Mouse (Mus musculus): ENCODE measurements at regions not wholly inside any gene's neighbourhood (a gene's known extent, or its start where the extent isn't known, plus 50 kb on each side); places are given as distances from the start of the nearest gene placed in this dataset.

DNA sequence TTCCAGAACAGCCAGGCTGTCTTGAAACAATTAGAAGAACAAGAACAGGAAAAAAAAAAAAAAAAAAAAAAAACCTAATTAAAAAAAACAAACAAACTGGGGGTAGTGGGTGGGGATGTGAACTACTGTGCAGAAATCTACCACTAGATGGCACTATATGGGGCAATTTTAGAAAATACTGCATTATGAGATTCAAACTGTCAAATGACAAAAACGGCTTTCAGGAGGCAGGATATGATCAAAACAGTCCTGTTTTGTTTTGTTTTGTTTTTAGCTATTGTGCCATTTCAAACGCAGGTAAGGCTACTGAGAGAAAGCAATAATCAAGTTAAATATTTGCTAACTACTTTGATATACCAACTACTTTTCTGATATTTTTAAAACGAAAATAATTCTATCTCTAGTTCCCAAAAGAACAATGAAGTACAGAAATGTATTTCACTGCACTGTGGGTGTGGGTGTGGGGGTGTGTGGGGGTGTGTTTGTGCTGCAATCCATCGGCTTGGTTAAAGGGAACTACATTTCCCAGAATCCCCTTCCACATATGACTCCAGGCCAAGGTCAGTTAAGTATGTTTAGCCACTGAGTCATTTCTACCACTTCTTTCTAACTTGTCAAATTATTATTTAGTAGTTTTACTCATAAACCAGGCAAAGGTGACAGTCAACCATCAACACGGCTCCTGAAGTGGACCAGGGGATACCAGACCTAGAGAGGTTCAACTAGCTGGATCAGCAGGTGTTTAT is 207.7 kb upstream of the Mkln1 start:
- TF ChIP-seq GATA1 (IDR thresholded peaks at IDR 0.05; ENCODE audit: low read length) = no peak

DNA sequence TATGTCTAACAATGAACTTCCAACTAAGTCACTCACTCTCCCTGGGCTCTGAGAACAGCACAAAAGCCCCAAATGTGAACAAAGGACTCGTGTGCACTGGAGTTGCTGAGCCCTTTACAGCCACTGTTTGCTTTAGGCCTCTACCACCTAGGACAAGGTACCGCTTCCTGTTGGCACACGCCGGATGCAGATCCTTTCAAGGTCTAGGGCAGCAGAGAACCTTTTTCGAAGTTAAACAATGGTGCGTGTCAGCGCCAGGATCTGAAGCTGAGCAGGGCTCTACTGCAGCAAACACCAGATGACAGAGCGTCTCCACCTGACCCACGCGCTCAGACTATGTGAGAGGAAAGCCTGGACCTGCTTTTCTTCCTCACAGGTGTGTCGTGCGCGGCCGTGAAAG is 207.0 kb upstream of the Mkln1 start:
- no peak for TF ChIP-seq GATA1 (IDR thresholded peaks at IDR 0.05; ENCODE audit: low read length)

DNA sequence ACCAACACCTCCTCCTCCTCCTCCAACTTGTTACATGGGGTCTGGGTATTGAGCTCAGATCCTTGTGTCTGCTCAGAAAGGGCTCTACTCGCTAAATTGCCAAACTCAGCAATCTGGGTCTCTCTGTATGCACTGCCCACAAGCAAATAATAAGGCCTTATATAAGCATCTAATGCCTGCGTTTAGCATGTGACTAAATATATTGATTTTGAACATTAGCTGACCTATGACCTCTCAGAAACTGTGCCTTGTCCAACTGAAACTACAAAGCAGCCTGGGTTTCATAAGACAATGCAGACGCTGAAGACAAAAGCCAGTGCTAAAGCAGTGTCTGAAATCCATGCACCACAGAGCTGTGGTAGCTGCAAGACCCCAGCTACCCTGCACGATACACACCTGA is 206.3 kb upstream of the Mkln1 start:
- no peak for TF ChIP-seq GATA1 (IDR thresholded peaks at IDR 0.05; ENCODE audit: low read length)

GRCm38 (mm10) chr6:31193202-31193601 is 205.3 kb upstream of the Mkln1 start:
- TF ChIP-seq GATA1 (IDR thresholded peaks at IDR 0.05; ENCODE audit: low read length) = no peak

- no peak for TF ChIP-seq GATA1 (IDR thresholded peaks at IDR 0.05; ENCODE audit: low read length)
These were observed 200.8 kb upstream of the Mkln1 start for GRCm38 (mm10) chr6:31197631-31198338.

DNA sequence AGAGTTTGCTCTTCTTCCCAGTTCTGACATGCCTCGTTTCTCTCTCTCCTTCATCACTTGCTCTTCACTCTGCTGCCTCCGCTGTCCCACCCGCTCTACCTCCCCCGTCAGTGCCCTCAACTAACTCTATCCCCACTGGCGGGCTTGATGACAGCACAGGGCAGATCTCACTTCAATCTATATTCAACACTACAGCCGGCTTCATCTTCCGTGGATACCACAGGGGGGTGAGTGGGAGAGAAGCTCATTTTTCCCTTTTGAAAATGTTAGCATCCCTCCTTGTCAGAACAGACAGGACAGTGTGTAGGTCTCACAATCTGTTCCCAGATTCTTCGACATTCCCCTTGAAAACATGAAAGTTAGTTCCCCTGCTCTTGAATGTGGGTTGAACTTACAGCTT is 200.2 kb upstream of the Mkln1 start:
- TF ChIP-seq GATA1 (IDR thresholded peaks at IDR 0.05; ENCODE audit: low read length) = no peak

DNA sequence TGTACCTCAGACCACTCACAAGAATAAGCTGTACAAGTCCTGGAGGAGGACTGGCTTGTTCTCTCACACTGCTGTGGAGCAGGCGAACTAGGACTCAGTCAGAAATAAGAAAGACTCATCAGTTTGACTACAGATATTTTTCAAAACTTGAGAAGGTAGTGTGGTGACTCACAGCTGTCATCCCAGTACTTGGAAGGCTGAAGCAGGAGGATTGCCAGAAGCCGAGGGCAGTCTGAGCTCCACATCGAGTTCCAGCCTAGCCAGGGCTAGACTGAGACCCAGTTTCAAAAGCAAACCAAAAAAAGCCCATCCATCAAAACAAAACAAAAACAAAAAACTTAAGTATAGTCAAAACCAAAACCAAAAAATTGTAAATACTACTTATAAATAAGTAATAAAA is 197.8 kb upstream of the Mkln1 start:
- no peak for TF ChIP-seq GATA1 (IDR thresholded peaks at IDR 0.05; ENCODE audit: low read length)

DNA sequence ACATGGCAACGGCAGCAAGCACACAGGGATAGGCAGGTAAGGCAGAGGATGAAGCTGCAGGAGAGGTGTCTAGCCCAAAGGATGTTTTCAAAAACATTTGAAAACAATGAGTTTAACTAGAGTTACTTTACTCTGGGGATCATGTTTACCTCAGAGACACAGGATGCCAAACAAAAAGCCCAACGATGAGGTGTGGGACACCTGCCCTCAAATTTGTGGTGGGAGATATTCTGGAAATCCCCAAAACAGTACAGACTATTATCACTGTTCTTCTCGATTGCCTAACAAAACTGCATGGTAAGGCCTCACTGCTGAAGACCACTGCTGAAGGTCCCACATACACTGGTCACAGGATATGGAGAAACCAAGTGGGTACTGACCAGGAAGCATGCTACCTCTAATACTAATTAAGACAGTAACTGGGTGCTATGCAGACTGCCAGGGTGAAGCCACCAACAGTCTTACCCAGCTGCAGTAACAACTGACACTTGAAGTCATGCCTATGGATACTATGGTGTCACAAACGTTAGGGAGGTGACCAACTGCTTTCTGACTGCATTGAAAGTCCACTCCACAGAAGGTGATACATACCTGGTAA is 197.1 kb upstream of the Mkln1 start:
- no peak for TF ChIP-seq GATA1 (IDR thresholded peaks at IDR 0.05; ENCODE audit: low read length)

DNA sequence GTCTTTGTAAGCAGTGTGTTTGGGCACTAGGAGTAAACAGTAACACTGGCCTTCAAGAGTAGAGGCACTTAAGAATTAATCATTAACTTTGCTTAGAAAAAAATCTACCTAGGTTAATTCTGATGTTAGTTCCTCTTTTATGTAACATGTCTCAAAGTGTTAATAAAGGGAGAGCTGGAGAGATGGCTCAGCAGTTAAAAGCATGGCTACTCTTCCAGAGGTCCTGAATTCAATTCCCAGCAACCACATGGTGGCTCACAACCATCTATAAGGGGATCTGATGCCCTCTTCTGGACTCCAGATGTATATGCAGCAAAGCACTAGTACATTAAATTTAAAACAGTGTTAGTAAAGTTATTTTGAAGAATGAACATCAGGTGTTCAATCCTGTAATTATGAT is 195.9 kb upstream of the Mkln1 start:
- TF ChIP-seq GATA1 (IDR thresholded peaks at IDR 0.05; ENCODE audit: low read length) = no peak

DNA sequence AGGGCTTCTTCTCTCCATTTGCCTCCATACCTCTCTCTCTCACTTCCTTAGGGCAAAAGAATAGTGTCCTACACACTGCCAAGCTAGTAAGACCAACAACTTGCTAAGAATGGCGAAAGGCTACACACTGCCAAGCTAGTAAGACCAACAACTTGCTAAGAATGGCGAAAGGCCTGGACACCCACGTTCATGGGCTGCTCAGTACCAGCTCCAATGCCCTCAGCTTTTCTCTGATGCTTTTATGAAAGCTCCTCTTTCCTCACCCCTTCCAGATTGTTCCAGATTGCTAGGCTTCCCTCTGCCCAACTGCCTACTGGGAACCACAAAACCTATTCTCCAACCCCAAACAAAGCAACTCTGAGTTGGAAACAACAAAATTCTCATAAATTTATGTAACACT is 194.1 kb upstream of the Mkln1 start:
- no peak for TF ChIP-seq GATA1 (IDR thresholded peaks at IDR 0.05; ENCODE audit: low read length)

DNA sequence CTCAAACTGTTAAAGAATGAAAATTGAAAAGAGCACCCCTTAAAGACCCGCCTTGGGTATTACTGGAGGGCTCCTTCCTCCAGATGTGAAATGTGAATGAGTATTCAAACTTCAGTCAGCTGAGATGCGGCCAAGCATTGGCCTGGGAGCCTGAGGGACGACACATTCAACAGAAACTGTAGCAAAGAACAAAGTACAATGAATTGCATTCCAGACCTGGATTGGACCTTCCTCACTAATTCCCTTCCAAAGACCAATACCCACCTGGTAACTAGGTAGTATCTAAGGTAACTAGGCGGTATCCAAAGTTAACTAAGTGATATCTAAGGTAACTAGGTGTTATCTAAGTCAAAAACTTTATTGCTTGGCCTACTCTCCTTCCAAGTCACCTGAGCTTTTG is 193.7 kb upstream of the Mkln1 start:
- TF ChIP-seq GATA1 (IDR thresholded peaks at IDR 0.05; ENCODE audit: low read length) = no peak

DNA sequence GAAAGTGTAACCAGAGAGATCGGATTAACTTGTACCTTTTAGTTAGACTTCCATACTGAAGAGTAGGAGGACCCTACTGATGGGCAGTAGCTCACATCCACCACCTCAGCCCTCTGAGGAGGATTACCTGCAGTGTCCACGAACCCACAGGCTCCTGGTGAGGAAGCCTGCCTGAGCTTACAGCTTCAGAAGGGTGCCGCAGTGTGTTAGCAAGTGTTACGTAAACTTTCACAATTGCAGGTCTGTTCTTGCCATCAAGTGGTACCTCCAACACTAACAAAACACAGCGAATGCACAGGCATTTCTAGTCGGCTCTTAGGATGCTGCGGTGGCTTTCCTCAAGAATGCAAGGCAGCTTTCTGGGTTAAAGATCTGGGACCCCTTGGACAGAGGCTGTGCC is 192.4 kb upstream of the Mkln1 start:
- TF ChIP-seq GATA1 (IDR thresholded peaks at IDR 0.05; ENCODE audit: low read length) = no peak

DNA sequence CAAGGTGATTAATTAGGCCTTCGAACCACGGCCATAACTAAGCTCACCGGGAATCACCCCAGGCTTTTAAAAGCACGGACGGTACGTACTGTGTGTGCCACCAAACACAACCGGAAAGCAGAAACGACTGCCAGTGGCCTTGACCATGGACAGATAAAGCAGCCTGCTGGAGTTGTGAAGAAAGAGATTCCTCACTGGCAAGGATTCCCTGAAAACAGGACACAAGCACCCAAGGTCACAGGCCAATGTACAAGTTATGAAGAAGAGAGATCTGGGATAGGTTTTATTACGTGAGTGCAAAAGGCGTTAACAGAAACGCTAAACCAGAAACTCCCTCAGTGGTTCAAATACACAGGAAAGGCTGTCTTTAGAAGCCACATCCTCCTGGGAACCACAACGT is 191.3 kb upstream of the Mkln1 start:
- TF ChIP-seq GATA1 (IDR thresholded peaks at IDR 0.05; ENCODE audit: low read length) = no peak

- no peak for TF ChIP-seq GATA1 (IDR thresholded peaks at IDR 0.05; ENCODE audit: low read length)
These were observed 190.3 kb upstream of the Mkln1 start for GRCm38 (mm10) chr6:31208224-31208623.

- no peak for TF ChIP-seq GATA1 (IDR thresholded peaks at IDR 0.05; ENCODE audit: low read length)
These were observed 189.0 kb upstream of the Mkln1 start for GRCm38 (mm10) chr6:31209411-31210139.

GRCm38 (mm10) chr6:31210209-31210714 is 188.3 kb upstream of the Mkln1 start:
- no peak for TF ChIP-seq GATA1 (IDR thresholded peaks at IDR 0.05; ENCODE audit: low read length)
